Mouse (Mus musculus): ENCODE measurements at regions not wholly inside any gene's neighbourhood (a gene's known extent, or its start where the extent isn't known, plus 50 kb on each side); places are given as distances from the start of the nearest gene placed in this dataset.

DNA sequence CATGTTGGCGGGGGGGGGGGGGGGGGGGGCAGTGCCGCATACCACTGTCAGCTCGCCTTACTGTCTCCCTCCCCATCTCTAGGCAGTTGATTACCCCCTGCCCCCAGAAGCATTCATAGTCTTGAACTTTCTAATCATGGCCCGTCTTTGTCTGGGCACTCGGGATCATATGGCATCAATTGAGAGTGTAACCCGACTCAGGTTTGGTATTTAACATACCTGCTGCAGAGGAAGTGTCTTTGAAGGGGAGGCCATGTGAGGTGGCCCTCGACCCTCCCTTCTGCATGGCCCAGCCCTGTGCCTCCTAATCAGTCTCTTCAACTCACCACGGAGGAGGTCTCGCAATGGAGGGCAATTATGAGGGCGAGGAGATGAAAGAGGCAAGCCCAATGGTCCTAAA, 286.5 kb downstream of the Mycn start:
- WGBS: 70% methylated on average over 10 of the region's 10 CpGs

DNA sequence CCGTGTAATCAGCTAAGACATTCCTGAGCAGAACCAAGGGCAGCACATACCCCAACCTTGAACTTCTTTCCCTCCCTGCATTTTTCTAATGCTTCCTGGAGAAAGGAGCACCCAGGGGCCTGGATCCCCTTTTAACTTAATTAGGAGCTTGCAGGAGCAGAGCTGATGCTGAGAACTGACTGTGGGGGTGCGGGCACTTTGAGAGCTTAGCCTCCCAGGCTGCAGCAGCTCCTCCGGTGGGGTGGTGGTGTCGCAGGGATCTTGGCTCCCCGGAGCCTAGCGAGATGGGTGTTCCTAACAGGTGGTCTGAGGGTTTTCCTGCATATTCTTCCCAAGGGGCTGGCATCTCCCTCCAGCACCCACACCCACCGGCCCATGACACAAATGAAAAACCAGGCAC, 289.4 kb downstream of the Mycn start:
- no peak for DNase-seq (ENCODE audit: low read depth, low spot score)
- WGBS: 73% methylated on average over 7 of the region's 7 CpGs

More for the DNA sequence above, 286.5 kb downstream of the Mycn start:
- no peak for DNase-seq (ENCODE audit: low read depth, low spot score)

- WGBS: 86% methylated on average over 1 of the region's 1 CpGs
- no peak for DNase-seq (ENCODE audit: low read depth, low spot score)
Observed at GRCm38 (mm10) chr12:12650309-12650708, 291.4 kb downstream of the Mycn start.

- DNase-seq (ENCODE audit: low read depth, low spot score): no peak
- 28% methylated on average over 6 of the region's 6 CpGs for WGBS
Observed at GRCm38 (mm10) chr12:12647467-12647866, 294.2 kb downstream of the Mycn start.

GRCm38 (mm10) chr12:12645183-12645582, 296.5 kb downstream of the Mycn start:
- 73% methylated on average over 4 of the region's 4 CpGs for WGBS
- DNase-seq (ENCODE audit: low read depth, low spot score): no peak

DNA sequence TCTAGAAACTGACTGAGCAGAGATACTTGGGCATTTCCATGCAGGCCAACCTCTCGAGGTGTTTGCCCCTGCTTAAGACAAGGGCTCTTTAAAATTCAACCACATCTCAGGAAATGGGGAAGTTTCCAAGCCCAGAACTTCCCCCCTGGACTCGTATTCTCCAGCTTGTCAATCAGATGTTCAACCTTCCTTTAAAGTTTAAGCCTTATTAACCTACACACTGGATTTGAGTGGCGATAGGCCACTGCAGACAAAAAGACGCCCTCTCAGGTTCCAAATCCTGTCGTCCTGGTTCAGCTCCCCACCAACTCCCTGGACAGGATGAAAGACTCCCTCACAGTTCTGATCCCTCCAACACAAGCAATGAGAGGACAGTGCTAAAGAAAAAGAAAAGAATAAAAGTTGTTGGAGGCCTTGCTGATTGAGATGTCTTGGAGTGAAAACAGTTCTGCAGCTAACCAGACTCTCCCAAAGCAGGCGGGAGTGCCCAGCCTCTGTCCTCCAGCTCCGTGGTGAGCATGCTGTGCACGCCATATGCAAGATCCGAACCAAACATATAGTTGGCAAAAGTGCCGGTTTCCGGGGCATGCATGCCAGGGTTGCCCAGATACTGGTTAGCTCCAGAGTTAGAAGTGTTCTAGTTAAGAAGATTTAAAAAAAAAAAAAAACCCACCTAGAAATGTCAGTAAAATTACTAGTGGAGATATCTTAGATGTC, 298.3 kb downstream of the Mycn start:
- WGBS: 80% methylated on average over 11 of the region's 11 CpGs
- DNase-seq (ENCODE audit: low read depth, low spot score): no peak

DNA sequence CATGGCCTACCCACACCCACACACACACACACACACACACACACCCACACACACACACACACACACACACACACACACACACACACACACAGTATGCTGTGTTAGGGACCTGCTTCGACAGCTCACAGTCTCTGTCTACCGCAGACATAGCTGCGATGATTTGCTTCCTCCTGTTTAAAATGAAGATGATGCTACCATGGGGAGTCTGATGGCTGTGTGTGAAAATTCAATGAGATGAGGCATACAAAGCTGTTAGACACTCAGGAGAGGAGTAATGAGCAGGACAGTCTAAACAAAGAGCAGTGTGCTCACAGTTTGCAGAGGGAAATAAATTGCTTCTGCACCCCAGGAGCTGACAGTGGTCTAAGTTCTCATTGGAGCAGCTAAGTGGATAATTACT, 306.4 kb downstream of the Mycn start:
- 92% methylated on average over 3 of the region's 3 CpGs for WGBS
- no peak for DNase-seq (ENCODE audit: low read depth, low spot score)

- 84% methylated on average over 4 of the region's 4 CpGs for WGBS
- no peak for DNase-seq (ENCODE audit: low read depth, low spot score)
Observed at GRCm38 (mm10) chr12:12627597-12627996, 314.1 kb downstream of the Mycn start.

DNA sequence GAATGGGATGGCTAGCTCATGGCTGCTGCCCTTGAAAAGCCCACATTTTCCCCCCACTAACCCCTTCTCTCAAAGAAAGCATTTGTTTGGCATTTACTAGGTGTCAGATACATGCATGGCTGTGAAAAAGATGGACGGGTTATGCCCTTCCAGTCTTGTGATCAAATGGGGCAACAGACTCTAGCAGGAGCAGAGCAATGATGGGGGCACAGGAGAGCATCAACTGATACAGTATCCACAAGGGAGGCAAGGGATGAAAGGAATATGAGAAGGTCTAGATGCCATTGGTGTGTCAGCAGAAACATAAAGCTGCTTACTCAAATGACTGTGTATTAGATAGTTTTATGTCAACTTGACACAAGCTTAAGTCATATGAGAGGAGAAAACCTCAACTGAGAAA, 315.9 kb downstream of the Mycn start:
- no peak for DNase-seq (ENCODE audit: low read depth, low spot score)
- WGBS: 93% methylated on average over 1 of the region's 1 CpGs

GRCm38 (mm10) chr12:12622712-12623292, 318.9 kb downstream of the Mycn start:
- 26% methylated on average over 5 of the region's 5 CpGs for WGBS
- peak; percentile 46 for DNase-seq (ENCODE audit: low read depth, low spot score)

- no peak for DNase-seq (ENCODE audit: low read depth, low spot score)
- 80% methylated on average over 9 of the region's 9 CpGs for WGBS
Observed at GRCm38 (mm10) chr12:12621506-12621905, 320.2 kb downstream of the Mycn start.

- 84% methylated on average over 5 of the region's 5 CpGs for WGBS
- no peak for DNase-seq (ENCODE audit: low read depth, low spot score)
Observed at GRCm38 (mm10) chr12:12620316-12620715, 321.4 kb downstream of the Mycn start.

DNA sequence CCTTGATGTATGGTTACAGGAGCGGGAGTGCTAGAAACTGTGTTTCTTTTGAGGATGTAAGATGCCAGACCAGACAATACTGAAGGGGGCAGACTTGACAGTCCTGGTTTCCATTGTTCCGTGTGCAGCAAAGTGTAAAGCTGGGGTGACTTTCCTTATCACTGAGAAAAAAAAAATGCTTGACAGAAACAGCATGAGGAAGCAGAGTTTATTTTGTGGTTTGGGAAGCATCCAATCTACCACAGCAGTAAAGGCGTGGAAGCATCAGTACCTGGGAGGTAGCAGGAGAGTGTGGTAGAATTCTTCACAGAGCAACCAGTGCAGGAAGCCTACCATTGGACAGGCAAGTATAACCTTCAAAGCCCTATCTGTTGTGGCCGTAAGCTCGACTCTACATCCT, 322.3 kb downstream of the Mycn start:
- DNase-seq (ENCODE audit: low read depth, low spot score): no peak
- WGBS: 62% methylated on average over 5 of the region's 5 CpGs

- WGBS: 87% methylated on average over 3 of the region's 3 CpGs
- no peak for DNase-seq (ENCODE audit: low read depth, low spot score)
Observed at GRCm38 (mm10) chr12:12612520-12612919, 329.2 kb downstream of the Mycn start.

- no peak for DNase-seq (ENCODE audit: low read depth, low spot score)
- WGBS: 71% methylated on average over 4 of the region's 4 CpGs
Observed at GRCm38 (mm10) chr12:12610861-12611260, 330.9 kb downstream of the Mycn start.

DNA sequence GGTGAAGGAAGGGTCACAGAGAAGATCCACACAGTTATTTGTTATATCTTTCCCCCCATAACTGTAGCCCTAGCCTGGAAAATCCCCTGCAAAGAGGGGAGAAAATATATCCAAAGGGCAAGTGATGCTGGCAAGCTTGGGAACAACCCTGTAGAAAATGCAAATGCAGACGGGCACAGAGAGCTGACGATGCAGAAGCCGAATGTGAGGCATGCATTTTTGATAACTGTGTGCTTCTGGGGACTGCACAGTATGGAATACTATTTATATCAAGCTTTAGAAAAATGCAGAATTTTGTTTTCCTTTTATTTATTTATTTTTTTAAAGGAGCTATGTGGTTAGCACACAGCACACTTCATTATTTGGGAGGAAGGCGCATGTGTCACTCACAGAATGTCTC, 333.7 kb downstream of the Mycn start:
- 92% methylated on average over 4 of the region's 4 CpGs for WGBS

GRCm38 (mm10) chr12:12606911-12607310, 334.8 kb downstream of the Mycn start:
- DNase-seq (ENCODE audit: low read depth, low spot score): no peak
- WGBS: 89% methylated on average over 6 of the region's 6 CpGs

More for the DNA sequence above, 333.7 kb downstream of the Mycn start:
- DNase-seq (ENCODE audit: low read depth, low spot score): no peak

DNA sequence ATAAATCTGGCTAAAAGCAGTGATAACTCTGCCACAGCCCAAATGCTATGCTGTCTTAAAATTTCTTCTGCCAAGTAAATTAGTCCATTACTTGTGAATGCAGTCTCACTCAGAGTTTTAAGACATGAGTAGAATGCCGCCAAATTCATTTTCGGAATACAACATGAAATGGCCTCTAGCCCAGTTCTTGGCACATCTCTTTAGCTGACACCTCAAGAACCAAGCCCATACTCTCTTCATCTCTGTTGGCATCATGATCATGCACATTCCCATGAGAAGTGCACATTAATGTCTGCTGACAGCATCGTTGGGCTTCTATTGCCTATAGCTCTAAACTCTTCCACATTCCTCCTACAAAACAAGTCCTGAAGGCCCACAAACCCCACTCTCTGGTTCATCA, 336.2 kb downstream of the Mycn start:
- 89% methylated on average over 3 of the region's 3 CpGs for WGBS
- DNase-seq (ENCODE audit: low read depth, low spot score): no peak

DNA sequence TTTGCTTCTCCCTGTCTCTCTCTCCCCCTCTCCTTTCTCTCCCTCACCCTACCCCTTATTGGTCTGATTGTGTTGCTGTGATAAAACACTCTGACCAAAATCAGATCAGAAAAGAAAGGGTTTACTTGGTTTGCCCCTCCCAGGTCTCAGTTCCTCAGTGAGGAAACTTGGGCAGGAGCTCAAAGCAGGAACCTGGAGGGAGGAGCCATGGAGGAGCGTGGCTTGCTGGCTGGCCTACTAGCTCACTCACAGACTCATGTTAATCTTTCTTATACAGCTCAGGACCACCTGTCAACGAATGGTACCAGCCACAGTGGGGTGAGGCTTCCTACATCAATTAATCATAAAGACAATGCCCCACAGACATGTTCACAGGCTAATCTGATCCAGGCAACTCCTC, 339.4 kb downstream of the Fam49a start:
- DNase-seq (ENCODE audit: low read depth, low spot score): no peak
- WGBS: 31% methylated on average over 2 of the region's 2 CpGs

- 71% methylated on average over 3 of the region's 3 CpGs for WGBS
Observed at GRCm38 (mm10) chr12:12595399-12595798, 333.5 kb downstream of the Fam49a start.

DNA sequence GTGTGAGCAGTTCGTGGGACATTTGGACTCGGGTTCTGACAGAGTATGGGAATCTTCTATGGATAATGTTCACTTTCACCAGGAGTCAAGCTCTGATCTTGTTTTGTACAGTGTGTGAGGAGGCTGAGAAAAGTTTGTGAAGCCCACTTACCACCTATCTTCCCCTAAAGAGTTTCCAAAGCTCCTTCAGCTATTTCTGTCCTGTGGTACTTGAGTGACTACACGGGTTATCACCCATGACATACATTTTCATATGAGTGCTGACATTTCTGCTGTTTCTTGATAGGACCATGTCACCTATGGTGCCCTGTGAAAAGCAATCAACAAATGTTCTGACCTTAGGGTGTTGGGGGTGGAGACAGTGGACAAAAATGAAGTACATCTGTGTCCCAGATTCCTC, 332.6 kb downstream of the Fam49a start:
- DNase-seq (ENCODE audit: low read depth, low spot score): no peak
- 84% methylated on average over 3 of the region's 3 CpGs for WGBS

More at GRCm38 (mm10) chr12:12595399-12595798, 333.5 kb downstream of the Fam49a start:
- DNase-seq (ENCODE audit: low read depth, low spot score): no peak

Measured in large intestine, adult 2 months (tissue).